Mouse (Mus musculus) CH12.LX (cell line): Measurements from ENCODE around the gene Zbtb11.

Source experiments
- CHD1 ChIP-seq: IDR thresholded peaks from 2 replicates; pipeline ENCODE4 v1.6.1; 2012; ENCODE audit warnings: low read depth, low read length, improper control_type of control experiment, inconsistent platforms
- CTCF ChIP-seq, 2 experiments: IDR thresholded peaks in 1 of 2; conservative IDR thresholded peaks in 1 of 2; 2 replicates each; pipeline ENCODE4 v1.5.1; 2011 to 2012; ENCODE audit warnings: low read depth in 2 of 2, low read length in 2 of 2, improper control_type of control experiment in 1 of 2, inconsistent platforms in 1 of 2, mild to moderate bottlenecking in 1 of 2, moderate library complexity in 1 of 2
- MEF2A ChIP-seq: IDR thresholded peaks from 2 replicates; pipeline ENCODE4 v1.6.1; 2014; ENCODE audit warnings: low read depth, mild to moderate bottlenecking, inconsistent platforms, low read length, improper control_type of control experiment, borderline replicate concordance
- RAD21 ChIP-seq: IDR thresholded peaks from 2 replicates; pipeline ENCODE4 v1.6.1; 2011; ENCODE audit warnings: low read depth, mild to moderate bottlenecking, low read length, improper control_type of control experiment, moderate library complexity
- ZC3H11A ChIP-seq: IDR thresholded peaks from 2 replicates; pipeline ENCODE4 v1.6.1; 2012; ENCODE audit warnings: low read depth, mild to moderate bottlenecking, inconsistent platforms, low read length, improper control_type of control experiment
- ZNF384 ChIP-seq: IDR thresholded peaks from 2 replicates; pipeline ENCODE4 v1.6.1; 2012; ENCODE audit warnings: low read depth, low read length, improper control_type of control experiment, inconsistent platforms

DNA sequence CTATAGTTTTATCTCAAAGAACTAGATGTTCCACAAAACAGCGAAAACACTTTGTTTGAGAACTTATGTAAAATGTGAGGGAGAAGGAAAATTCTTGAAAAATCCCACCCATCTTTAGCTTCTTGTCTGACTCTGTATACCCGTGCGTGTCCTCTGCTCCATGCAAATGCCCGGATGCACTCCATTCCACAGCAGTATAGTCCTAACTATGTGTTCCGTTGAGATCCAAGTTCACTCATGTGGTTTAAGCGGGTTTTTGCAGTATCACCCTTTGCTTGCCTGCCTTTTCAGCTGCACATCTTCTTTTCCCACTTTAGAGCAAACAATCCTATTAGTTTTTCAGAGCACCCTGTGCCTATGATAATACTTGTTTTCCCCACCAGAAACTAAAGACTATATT is 62.8 kb downstream of the Zbtb11 start:
- TF ChIP-seq ZNF384: no peak
- no peak for TF ChIP-seq RAD21
- TF ChIP-seq MEF2A: no peak
- no peak for TF ChIP-seq CHD1
- no peak for TF ChIP-seq CTCF (conservative IDR thresholded peaks at IDR 0.05 in 1 of 2, IDR thresholded peaks at IDR 0.05 in 1 of 2; ENCODE audit: low read depth in 2 of 2, low read length in 2 of 2)
- no peak for TF ChIP-seq ZC3H11A
